Mouse (Mus musculus): ENCODE measurements around the gene Lgmn. TPM values are rescaled to one million over a fixed set of nuclear protein-coding genes. Genes with fewer than 3 reads are reported as not detected.

The Lgmn gene
- total and polyA plus RNA-seq, 3 experiments = 2.2 to 8.0 TPM; not detected in 1

GRCm38 (mm10) chr12:102451126-102451851, 11.7 kb upstream of the Lgmn start (continued):
- TF ChIP-seq GABPA (IDR thresholded peaks at IDR 0.05; ENCODE audit: low read depth, low read length) (no peak), ELF1 (IDR thresholded peaks at IDR 0.05; ENCODE audit: low read depth, low read length) (no peak), BHLHE40 (IDR thresholded peaks at IDR 0.05; ENCODE audit: borderline replicate concordance, low read depth, low read length) (peak; percentile 47; the same call in 1 of the 2 replicates), RCOR1 (IDR thresholded peaks at IDR 0.05; ENCODE audit: low read depth, low read length) (peak; percentile 93), MXI1 (IDR thresholded peaks at IDR 0.05; ENCODE audit: low read depth, low read length) (peak; percentile 28; the same call in 1 of the 2 replicates), ETS1 (IDR thresholded peaks at IDR 0.05; ENCODE audit: low read depth, low read length) (peak; percentile 48; the same call in 1 of the 2 replicates), ZC3H11A (IDR thresholded peaks at IDR 0.05; ENCODE audit: low read depth, low read length) (no peak), RAD21 (IDR thresholded peaks at IDR 0.05; ENCODE audit: low read depth, low read length) (no peak), POLR2A (IDR thresholded peaks at IDR 0.05; ENCODE audit: control insufficient read depth in 1 of 2, insufficient read depth in 1 of 2, low read depth in 1 of 2, low read length in 2 of 2, poor library complexity in 1 of 2) (no peak), CHD2 (IDR thresholded peaks at IDR 0.05; ENCODE audit: low read length) (no peak)

GRCm38 (mm10) chr12:102450437-102450836, 10.8 kb upstream of the Lgmn start:
- Histone ChIP-seq H3K27ac (ENCODE audit: control insufficient read depth, low read depth, low read length) (no peak overlapping the region; the same call in 1 of the 2 replicates), H3K4me1 (ENCODE audit: control insufficient read depth in 1 of 2, insufficient read depth in 2 of 2, low read length in 2 of 2) (peaks cover 4 to 20% of the 10 kb centered on the region in 2 experiments), H3K9ac (ENCODE audit: control insufficient read depth, low read depth, low read length, poor library complexity, severe bottlenecking) (no peak overlapping the region), H3K27me3 (ENCODE audit: control insufficient read depth in 1 of 2, insufficient read depth in 2 of 2, low read length in 2 of 2) (no peaks in the 10 kb centered on the region), H3K36me3 (ENCODE audit: control insufficient read depth in 1 of 2, insufficient read depth in 2 of 2, low read length in 2 of 2) (peaks cover 0 to 20% of the 10 kb centered on the region in 2 experiments; a peak in 2 of 4 replicates), H3K4me3 (ENCODE audit: control insufficient read depth in 1 of 2, insufficient read depth in 1 of 2, low read depth in 2 of 2, low read length in 2 of 2) (no peak overlapping the region), H3K79me2 (ENCODE audit: control insufficient read depth, insufficient read depth, low read length, poor library complexity) (no peaks in the 10 kb centered on the region), H3K9me3 (replicated peaks; ENCODE audit: insufficient read depth, low read length) (no peaks in the 10 kb centered on the region)
- TF ChIP-seq JUND (IDR thresholded peaks at IDR 0.05; ENCODE audit: low read depth, low read length) = no peak
- no peak for TF ChIP-seq ELF1 (IDR thresholded peaks at IDR 0.05; ENCODE audit: low read depth, low read length)
- TF ChIP-seq MYC (IDR thresholded peaks at IDR 0.05; ENCODE audit: low read depth, low read length) = no peak
- TF ChIP-seq CHD1 (IDR thresholded peaks at IDR 0.05; ENCODE audit: low read depth, low read length) = no peak
- no peak for TF ChIP-seq ZKSCAN1 (IDR thresholded peaks at IDR 0.05; ENCODE audit: low read depth, low read length)
- no peak for TF ChIP-seq MXI1 (IDR thresholded peaks at IDR 0.05; ENCODE audit: low read depth, low read length)
- no peak for TF ChIP-seq ZMIZ1 (IDR thresholded peaks at IDR 0.05; ENCODE audit: low read depth, low read length)
- TF ChIP-seq EP300 (IDR thresholded peaks at IDR 0.05; ENCODE audit: low read depth in 1 of 2, low read length in 2 of 2) = no peak
- no peak for TF ChIP-seq E2F4 (IDR thresholded peaks at IDR 0.05; ENCODE audit: borderline replicate concordance, low read depth, low read length)
- TF ChIP-seq POLR2AphosphoS5 (IDR thresholded peaks at IDR 0.05; ENCODE audit: borderline replicate concordance, low read depth, low read length) = no peak
- no peak for DNase-seq (ENCODE audit: low read depth, low spot score)

Data from MEL (cell line).